In the genomic region with DNA sequence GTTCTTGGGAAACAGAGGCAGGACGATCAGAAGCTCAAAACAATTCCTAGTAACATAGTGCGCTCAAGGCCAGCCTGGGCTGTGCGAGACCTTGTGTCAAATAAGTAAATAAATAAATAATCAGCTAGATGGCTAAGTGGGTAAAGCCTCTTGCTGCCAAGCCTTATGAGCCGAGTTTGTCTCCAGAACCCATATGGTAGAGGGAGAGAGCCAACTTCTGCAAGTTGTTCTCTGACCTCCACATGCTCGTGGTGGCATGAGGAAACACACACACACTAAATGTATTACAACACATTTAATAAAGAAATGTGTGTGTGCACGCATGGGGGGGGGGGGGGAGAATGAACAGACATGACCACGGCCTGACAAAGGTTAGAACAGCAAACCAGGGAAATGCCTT, we compare ENCODE assay signal across 18 mouse cellular contexts.
DNase-seq lines count a peak whose midpoint lies in the region; ATAC-seq and TF ChIP-seq lines count a peak whose summit lies in the region.
"Had no signal": no experiment of that assay in that cellular context is flagged by ENCODE, and none has a peak within 500 bp of the region (broad histone marks: within the 10 kb centered on the region; RNA-seq: fewer than 3 reads in every experiment).

No protein-coding gene starts in this region.

- no peak overlapping the region for H3K9ac ChIP-seq in forebrain, embryonic 16.5 days (replicated peaks; ENCODE audit: low read depth, low read length)
- no peak overlapping the region for H3K9ac ChIP-seq in forebrain, embryonic 13.5 days
- no peak overlapping the region for H3K9ac ChIP-seq in stomach, embryonic 15.5 days
- H3K9ac ChIP-seq in stomach, postnatal 0 days (ENCODE audit: low read length) = no peak overlapping the region
- H3K9ac ChIP-seq: forebrain, postnatal 0 days had no signal

- no peak for TF ChIP-seq CTCF in stomach, postnatal 0 days (IDR thresholded peaks at IDR 0.05; ENCODE audit: low read depth)

- no peaks in the 10 kb centered on the region for H3K9me3 ChIP-seq in forebrain, embryonic 16.5 days (ENCODE audit: control insufficient read depth, low read length)
- H3K9me3 ChIP-seq in forebrain, embryonic 13.5 days (replicated peaks) = no peaks in the 10 kb centered on the region
- no peaks in the 10 kb centered on the region for H3K9me3 ChIP-seq in stomach, embryonic 15.5 days
- H3K9me3 ChIP-seq in stomach, postnatal 0 days (ENCODE audit: control insufficient read depth, low read length) = no peaks in the 10 kb centered on the region

- no peak overlapping the region for H3K4me2 ChIP-seq in forebrain, embryonic 16.5 days (ENCODE audit: low read length)
- no peak overlapping the region for H3K4me2 ChIP-seq in forebrain, embryonic 13.5 days
- H3K4me2 ChIP-seq in stomach, embryonic 15.5 days = no peak overlapping the region
- no peak overlapping the region for H3K4me2 ChIP-seq in stomach, postnatal 0 days (replicated peaks; ENCODE audit: low read depth)

- no peak for TF ChIP-seq EP300 in stomach, postnatal 0 days (optimal IDR thresholded peaks at IDR 0.05)

- intact Hi-C loops in left cerebral cortex, postnatal 4 days (cut with DNase I) = no loop called here

- no peaks in the 10 kb centered on the region for H3K27me3 ChIP-seq in forebrain, embryonic 16.5 days (replicated peaks; ENCODE audit: control insufficient read depth, insufficient read depth, low read length)
- no peaks in the 10 kb centered on the region for H3K27me3 ChIP-seq in forebrain, embryonic 13.5 days
- no peaks in the 10 kb centered on the region for H3K27me3 ChIP-seq in stomach, embryonic 15.5 days (replicated peaks)
- H3K27me3 ChIP-seq in stomach, postnatal 0 days (ENCODE audit: control insufficient read depth, insufficient read depth, low read length) = no peaks in the 10 kb centered on the region
- H3K27me3 ChIP-seq: Patski had no signal

- no peaks in the 10 kb centered on the region for H3K36me3 ChIP-seq in forebrain, embryonic 16.5 days (ENCODE audit: control insufficient read depth, insufficient read depth)
- H3K36me3 ChIP-seq in forebrain, embryonic 13.5 days (ENCODE audit: poor library complexity, severe bottlenecking) = no peaks in the 10 kb centered on the region
- no peaks in the 10 kb centered on the region for H3K36me3 ChIP-seq in stomach, embryonic 15.5 days
- no peaks in the 10 kb centered on the region for H3K36me3 ChIP-seq in stomach, postnatal 0 days (ENCODE audit: control insufficient read depth, insufficient read depth, low read length)

- H3K4me3 ChIP-seq in forebrain, embryonic 16.5 days (replicated peaks; ENCODE audit: low read length) = no peak overlapping the region
- H3K4me3 ChIP-seq in forebrain, embryonic 13.5 days = no peak overlapping the region
- no peak overlapping the region for H3K4me3 ChIP-seq in stomach, embryonic 15.5 days (replicated peaks)
- H3K4me3 ChIP-seq in stomach, postnatal 0 days (ENCODE audit: low read depth, low read length) = no peak overlapping the region

- DNase-seq in cerebellum, adult 9-10 months = peak; percentile 42
- no peak for DNase-seq in cerebellum, postnatal 25 days
- no peak for DNase-seq in stomach, postnatal 0 days (ENCODE audit: low spot score)
- DNase-seq in left cerebral cortex, postnatal 4 days = no peak
- no peak for DNase-seq in gastrocnemius, postnatal 4 days (ENCODE audit: low spot score in 2 of 2)
- DNase-seq: adrenal gland, postnatal 14 days; cerebellum, postnatal 36 days; forebrain, postnatal 0 days; gastrocnemius, postnatal 14 days; heart, postnatal 36 days; kidney, adult 8-10 months had no signal

- peak; percentile 6; the same call in 1 of the 2 replicates for ATAC-seq in forebrain, embryonic 16.5 days
- ATAC-seq in forebrain, embryonic 13.5 days = no peak
- no peak for ATAC-seq in stomach, embryonic 15.5 days (ENCODE audit: insufficient read depth, low FRiP score, low read depth)
- ATAC-seq in stomach, postnatal 0 days (ENCODE audit: low FRiP score, low TSS enrichment) = no peak
- ATAC-seq: activated CD4-positive, CD25-positive, alpha-beta regulatory T cell, adult 4 months; inflammation-experienced regulatory T-cells, adult 6 months; intestine, postnatal 0 days; Patski had no signal

- peaks cover 22% of the 10 kb centered on the region for H3K4me1 ChIP-seq in forebrain, embryonic 16.5 days (replicated peaks; ENCODE audit: control insufficient read depth, insufficient read depth, low read length)
- peaks cover 8% of the 10 kb centered on the region for H3K4me1 ChIP-seq in forebrain, embryonic 13.5 days
- peaks cover 10% of the 10 kb centered on the region; the same call in 1 of the 2 replicates for H3K4me1 ChIP-seq in stomach, embryonic 15.5 days
- H3K4me1 ChIP-seq in stomach, postnatal 0 days (replicated peaks; ENCODE audit: control insufficient read depth, insufficient read depth) = no peaks in the 10 kb centered on the region

- H3K27ac ChIP-seq in forebrain, embryonic 16.5 days (ENCODE audit: low read length) = no peak overlapping the region
- no peak overlapping the region for H3K27ac ChIP-seq in forebrain, embryonic 13.5 days
- 0 out of 2 replicates have a peak overlapping the region, but pooled peaks have one; percentile 1 for H3K27ac ChIP-seq in stomach, embryonic 15.5 days
- H3K27ac ChIP-seq in stomach, postnatal 0 days (replicated peaks) = no peak overlapping the region

- 74% methylated on average over 7 of the region's 7 CpGs for WGBS in forebrain, embryonic 16.5 days
- 87% methylated on average over 7 of the region's 7 CpGs for WGBS in forebrain, embryonic 13.5 days
- WGBS in stomach, embryonic 15.5 days = 81% methylated on average over 7 of the region's 7 CpGs
- WGBS in stomach, postnatal 0 days = 84% methylated on average over 7 of the region's 7 CpGs
